Mouse (Mus musculus): ENCODE data around the gene Lsr. TPM values are rescaled to one million over a fixed set of nuclear protein-coding genes. Genes with fewer than 3 reads are reported as not detected.
"Not testable (repeated sequence)": the region's sequence is repeated elsewhere in the genome, so short reads cannot be mapped to it uniquely, and the experiment has no call there.

The Lsr gene
- polyA plus RNA-seq, 1 experiment from 2014 or later = 21.7 TPM

GRCm38 (mm10) chr7:30958109-30958865 lies 15.0 kb downstream of the Lsr start:
- Histone ChIP-seq H3K9ac (peak overlapping the region; percentile 97), H3K9me3 (no peaks in the 10 kb centered on the region), H3K4me2 (peak overlapping the region; percentile 84), H3K27ac (peak overlapping the region; percentile 99), H3K4me3 (peak overlapping the region; percentile 92), H3K36me3 (replicated peaks) (peaks cover 8% of the 10 kb centered on the region; the same call in 1 of the 2 replicates), H3K4me1 (peaks cover 26% of the 10 kb centered on the region), H3K27me3 (replicated peaks) (no peaks in the 10 kb centered on the region)
- no peak; the same call in 1 of the 2 replicates for ATAC-seq (replicated peaks)
- WGBS = 76% methylated on average over 28 of the region's 28 CpGs

DNA sequence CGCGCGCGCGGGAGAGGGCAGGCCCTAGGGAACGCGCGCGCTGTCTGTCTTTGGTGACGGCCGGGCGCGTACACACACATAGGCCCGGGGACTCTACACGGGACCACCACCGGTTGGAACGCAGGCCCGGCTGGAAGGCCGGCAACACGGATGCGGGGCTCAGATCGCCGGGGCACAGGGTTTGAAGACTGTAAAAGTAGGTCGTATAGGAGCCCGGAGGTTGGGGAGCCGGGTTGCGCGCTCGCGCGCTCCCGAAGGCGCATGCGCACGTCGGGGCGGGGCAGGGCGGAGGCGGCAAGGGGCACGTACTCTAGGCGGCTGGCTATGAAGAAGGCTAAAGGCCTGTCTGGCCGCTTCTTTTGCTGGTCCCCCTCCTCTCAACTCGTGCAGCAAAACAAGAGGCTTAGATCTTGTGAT lies 15.9 kb downstream of the Lsr start:
- H3K4me3 ChIP-seq = peak overlapping the region; percentile 92
- ATAC-seq (replicated peaks) = peak; percentile 63
- H3K4me2 ChIP-seq = peak overlapping the region; percentile 84
- under 1% methylated on average over 43 of the region's 43 CpGs for WGBS
- peaks cover 17% of the 10 kb centered on the region; the same call in 1 of the 2 replicates for H3K36me3 ChIP-seq (replicated peaks)
- peak overlapping the region; percentile 99 for H3K27ac ChIP-seq
- H3K9ac ChIP-seq = peak overlapping the region; percentile 97
- peaks cover 26% of the 10 kb centered on the region for H3K4me1 ChIP-seq
- no peaks in the 10 kb centered on the region for H3K9me3 ChIP-seq
- no peaks in the 10 kb centered on the region for H3K27me3 ChIP-seq (replicated peaks)

- Histone ChIP-seq H3K9me3 (no peaks in the 10 kb centered on the region), H3K4me2 (peak within 1 kb of the TSS; percentile 84), H3K4me3 (peak within 1 kb of the TSS; percentile 92), H3K27me3 (replicated peaks) (no peaks in the 10 kb centered on the region), H3K27ac (peak within 1 kb of the TSS; percentile 99), H3K4me1 (peaks cover 26% of the 10 kb centered on the region), H3K36me3 (replicated peaks) (peaks cover 22% of the 10 kb centered on the region; the same call in 1 of the 2 replicates), H3K9ac (peak within 1 kb of the TSS; percentile 97)
- peak; percentile 59 for ATAC-seq (replicated peaks)
- WGBS = under 1% methylated on average over 40 of the region's 82 CpGs
Measured at GRCm38 (mm10) chr7:30956756-30957366, 16.4 kb downstream of the Lsr start, which contains the start of gene Usf2. Usf2 (minus strand) TSS chr7:30956803.

GRCm38 (mm10) chr7:30956357-30956751 lies 16.9 kb downstream of the Lsr start:
- 0% methylated on average over 34 of the region's 49 CpGs for WGBS

GRCm38 (mm10) chr7:30955584-30956356 lies 17.5 kb downstream of the Lsr start:
- Histone ChIP-seq H3K4me3 (peak overlapping the region; percentile 92), H3K9ac (peak overlapping the region; percentile 97), H3K36me3 (replicated peaks) (peaks cover 25% of the 10 kb centered on the region; the same call in 1 of the 2 replicates), H3K27ac (peak overlapping the region; percentile 99), H3K4me1 (peaks cover 26% of the 10 kb centered on the region), H3K4me2 (peak overlapping the region; percentile 84), H3K27me3 (replicated peaks) (no peaks in the 10 kb centered on the region), H3K9me3 (no peaks in the 10 kb centered on the region)
- ATAC-seq (replicated peaks) = peak; percentile 65
- under 1% methylated on average over 56 of the region's 64 CpGs for WGBS

More at GRCm38 (mm10) chr7:30956357-30956751, 16.9 kb downstream of the Lsr start:
- Histone ChIP-seq H3K4me2 (peak overlapping the region; percentile 84), H3K4me3 (peak overlapping the region; percentile 92), H3K4me1 (peaks cover 26% of the 10 kb centered on the region), H3K27me3 (replicated peaks) (no peaks in the 10 kb centered on the region), H3K9ac (peak overlapping the region; percentile 97), H3K9me3 (no peaks in the 10 kb centered on the region), H3K27ac (peak overlapping the region; percentile 99), H3K36me3 (replicated peaks) (peaks cover 25% of the 10 kb centered on the region; the same call in 1 of the 2 replicates)
- ATAC-seq (replicated peaks) = peak; percentile 43

DNA sequence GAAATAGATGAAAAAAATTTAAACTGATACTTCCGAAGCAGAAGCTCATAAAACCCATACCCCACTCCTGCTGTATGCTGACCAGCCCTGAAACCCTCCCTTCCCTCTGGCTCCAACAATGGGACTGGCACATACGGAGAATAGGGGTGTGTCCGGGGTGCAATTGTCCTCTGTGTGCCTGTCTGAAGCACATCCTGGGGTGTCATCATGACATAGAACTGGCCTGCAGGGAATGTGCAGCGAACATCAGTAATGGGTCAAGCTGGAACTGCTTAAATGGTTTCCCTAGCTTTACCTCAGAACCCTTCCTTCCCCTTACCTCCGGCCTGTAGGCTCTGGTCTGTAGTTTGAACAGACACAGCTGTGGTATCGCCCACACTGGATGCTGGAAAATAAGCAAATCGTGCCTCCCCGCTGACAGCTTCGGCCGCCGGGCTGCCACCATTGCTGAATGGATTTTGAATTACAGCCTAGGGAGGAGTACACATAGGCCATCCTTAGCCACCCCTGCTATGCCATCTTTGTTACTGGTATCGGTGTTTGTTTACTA lies 18.2 kb downstream of the Lsr start:
- 89% methylated on average over 12 of the region's 12 CpGs for WGBS
- Histone ChIP-seq H3K27ac (no peak overlapping the region), H3K36me3 (replicated peaks) (peaks cover 29% of the 10 kb centered on the region; the same call in 1 of the 2 replicates)

DNA sequence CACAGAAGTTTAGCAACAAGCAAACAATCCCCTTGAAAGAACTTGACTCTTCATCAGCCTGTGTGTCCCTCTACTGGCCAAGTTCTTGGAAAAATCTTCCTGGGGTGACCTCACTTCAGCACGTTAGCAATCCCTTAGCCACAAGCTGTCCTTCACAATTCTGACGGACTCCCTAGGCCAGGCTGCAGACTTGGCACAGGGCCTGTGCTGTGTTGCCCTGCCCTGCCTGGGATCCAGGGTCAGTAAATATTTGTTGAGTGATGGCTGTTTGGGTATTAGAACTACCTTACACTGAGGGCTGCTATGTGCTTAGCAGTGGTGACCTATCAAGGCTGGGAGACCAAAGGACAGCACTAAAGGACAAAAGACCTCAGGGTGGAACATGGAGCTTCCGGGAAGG lies 19.2 kb downstream of the Lsr start:
- no peak overlapping the region for H3K4me2 ChIP-seq
- H3K27ac ChIP-seq = no peak overlapping the region
- no peaks in the 10 kb centered on the region for H3K27me3 ChIP-seq (replicated peaks)
- ATAC-seq (replicated peaks) = no peak
- WGBS = 71% methylated on average over 3 of the region's 3 CpGs
- H3K9me3 ChIP-seq = no peaks in the 10 kb centered on the region
- H3K4me3 ChIP-seq = no peak overlapping the region
- peaks cover 36% of the 10 kb centered on the region; the same call in 1 of the 2 replicates for H3K36me3 ChIP-seq (replicated peaks)
- no peak overlapping the region for H3K9ac ChIP-seq
- peaks cover 23% of the 10 kb centered on the region for H3K4me1 ChIP-seq

More for the DNA sequence above, 18.2 kb downstream of the Lsr start:
- H3K4me3 ChIP-seq = peak overlapping the region; percentile 92
- peak overlapping the region; percentile 97; the same call in 1 of the 2 replicates for H3K9ac ChIP-seq
- H3K4me2 ChIP-seq = peak overlapping the region; percentile 84
- H3K4me1 ChIP-seq = peaks cover 26% of the 10 kb centered on the region
- no peaks in the 10 kb centered on the region for H3K9me3 ChIP-seq
- ATAC-seq (replicated peaks) = 0 out of 2 replicates have a peak, but pooled peaks have one; percentile 6
- no peaks in the 10 kb centered on the region for H3K27me3 ChIP-seq (replicated peaks)

GRCm38 (mm10) chr7:30953459-30953858 lies 19.8 kb downstream of the Lsr start:
- 91% methylated on average over 6 of the region's 6 CpGs for WGBS
- no peaks in the 10 kb centered on the region for H3K9me3 ChIP-seq
- peaks cover 39% of the 10 kb centered on the region; the same call in 1 of the 2 replicates for H3K36me3 ChIP-seq (replicated peaks)
- ATAC-seq (replicated peaks) = no peak
- H3K27ac ChIP-seq = no peak overlapping the region
- H3K4me1 ChIP-seq = peaks cover 17% of the 10 kb centered on the region
- H3K9ac ChIP-seq = no peak overlapping the region
- H3K4me2 ChIP-seq = no peak overlapping the region
- no peak overlapping the region for H3K4me3 ChIP-seq
- no peaks in the 10 kb centered on the region for H3K27me3 ChIP-seq (replicated peaks)

DNA sequence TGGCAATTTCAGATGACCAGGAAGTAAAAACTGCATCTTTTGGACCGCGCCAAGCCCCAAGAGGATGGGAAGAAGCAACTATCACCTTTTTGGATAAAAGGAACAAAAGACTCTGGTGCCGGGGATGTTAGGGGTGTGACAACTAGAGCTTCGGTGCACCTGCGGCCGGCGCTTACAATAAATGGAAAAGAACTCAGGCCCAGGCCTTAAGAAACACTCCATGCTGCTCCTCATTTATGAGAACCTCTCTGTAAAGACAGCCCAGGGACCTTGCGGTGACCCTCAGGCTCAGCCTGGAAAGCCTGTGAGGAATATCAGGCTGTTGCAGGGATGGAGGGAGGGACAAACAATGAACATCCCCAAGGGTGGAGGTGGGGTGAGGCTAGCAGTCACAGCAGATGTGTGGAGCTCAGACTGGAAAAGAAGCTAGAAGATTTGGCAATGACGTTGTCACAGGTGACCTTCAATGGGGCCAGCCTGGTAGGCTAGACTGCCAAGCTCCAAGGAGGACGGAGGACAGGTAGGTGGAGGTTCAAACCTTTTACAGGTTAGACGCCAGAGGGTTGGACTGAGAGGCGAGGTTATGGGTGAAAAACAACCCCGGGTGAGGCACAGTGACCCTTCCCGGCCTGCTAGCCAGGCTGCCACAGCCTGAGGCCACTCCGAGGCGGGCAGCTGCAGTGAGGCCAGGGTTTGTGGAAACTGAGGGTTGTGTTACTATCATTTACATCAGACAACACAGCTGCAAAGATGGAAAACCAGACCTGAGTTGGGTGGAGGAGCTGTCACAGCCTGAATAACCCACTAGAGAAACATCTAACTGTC lies 20.6 kb downstream of the Lsr start:
- H3K9me3 ChIP-seq = no peaks in the 10 kb centered on the region
- H3K9ac ChIP-seq = no peak overlapping the region
- no peak overlapping the region for H3K27ac ChIP-seq
- no peaks in the 10 kb centered on the region for H3K27me3 ChIP-seq (replicated peaks)
- H3K4me2 ChIP-seq = no peak overlapping the region
- peaks cover 39% of the 10 kb centered on the region; the same call in 1 of the 2 replicates for H3K36me3 ChIP-seq (replicated peaks)
- ATAC-seq (replicated peaks) = no peak
- H3K4me3 ChIP-seq = no peak overlapping the region
- WGBS = 95% methylated on average over 16 of the region's 16 CpGs
- peaks cover 9% of the 10 kb centered on the region for H3K4me1 ChIP-seq

- H3K27me3 ChIP-seq (replicated peaks); ATAC-seq (replicated peaks); H3K27ac ChIP-seq; H3K4me1 ChIP-seq; H3K9ac ChIP-seq; H3K9me3 ChIP-seq; H3K4me2 ChIP-seq; H3K4me3 ChIP-seq: not testable (repeated sequence)
- H3K36me3 ChIP-seq (replicated peaks) = peaks cover 39% of the 10 kb centered on the region; the same call in 1 of the 2 replicates
- WGBS = 95% methylated on average over 3 of the region's 3 CpGs
Measured at GRCm38 (mm10) chr7:30949902-30950301, 23.4 kb downstream of the Lsr start.

DNA sequence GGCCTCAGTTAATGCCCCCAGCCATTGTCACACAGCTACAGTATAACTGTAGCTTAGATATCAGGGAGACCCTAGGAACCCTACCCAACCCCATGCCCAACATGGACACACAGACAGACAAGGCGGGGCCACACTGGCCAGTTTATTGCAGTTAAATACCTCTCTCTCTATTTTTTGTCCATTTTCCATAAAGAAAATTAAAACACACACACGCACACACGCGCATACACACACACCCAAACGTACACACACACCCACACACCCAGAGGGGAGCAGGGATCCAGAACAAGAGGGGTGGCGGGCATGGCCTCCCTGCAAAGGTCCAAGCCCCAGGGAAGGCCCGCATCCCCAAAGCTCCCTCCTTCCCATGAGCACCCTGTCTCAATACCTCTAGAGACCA lies 27.4 kb downstream of the Lsr start:
- Histone ChIP-seq H3K4me1 (no peaks in the 10 kb centered on the region), H3K9me3 (no peaks in the 10 kb centered on the region), H3K36me3 (replicated peaks) (peaks cover 14% of the 10 kb centered on the region; the same call in 1 of the 2 replicates), H3K27me3 (replicated peaks) (no peaks in the 10 kb centered on the region), H3K4me3 (no peak overlapping the region), H3K4me2 (no peak overlapping the region), H3K27ac (no peak overlapping the region), H3K9ac (no peak overlapping the region)
- ATAC-seq (replicated peaks) = no peak
- WGBS = 93% methylated on average over 7 of the region's 7 CpGs
